8 mouse cellular contexts compared by ENCODE assay signal in the genomic region with DNA sequence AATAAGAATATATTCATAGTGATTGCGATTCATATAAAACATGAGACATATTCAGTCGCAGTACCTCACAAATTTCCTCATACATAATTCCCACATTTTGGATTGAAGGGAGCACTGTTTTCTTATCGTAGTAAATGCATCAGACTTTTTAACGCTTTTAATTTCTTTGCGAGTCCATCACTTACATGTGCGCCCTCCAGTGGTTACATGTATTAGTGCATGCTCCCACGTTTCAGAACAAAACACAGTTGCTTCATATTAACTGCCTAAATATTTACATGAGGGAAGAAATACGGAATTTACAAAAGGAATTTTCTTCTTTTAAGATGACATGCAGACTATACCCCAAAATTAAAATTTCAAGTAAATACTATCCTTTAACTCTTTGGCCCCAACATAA. TPM values are rescaled to one million over a fixed set of nuclear protein-coding genes. Genes with fewer than 3 reads are reported as not detected.
DNase-seq lines count a peak whose midpoint lies in the region; ATAC-seq and TF ChIP-seq lines count a peak whose summit lies in the region.

No protein-coding gene starts in this region.

- intact Hi-C loops in left cerebral cortex, postnatal 10 days (cut with DNase I) = no loop called here

- H3K4me2 ChIP-seq in hindbrain, embryonic 15.5 days = 0 out of 2 replicates have a peak overlapping the region, but pooled peaks have one; percentile 24

- no peaks in the 10 kb centered on the region for H3K9me3 ChIP-seq in MEL (replicated peaks; ENCODE audit: insufficient read depth, low read length)
- no peaks in the 10 kb centered on the region for H3K9me3 ChIP-seq in hindbrain, embryonic 15.5 days

- DNase-seq in cerebellum, postnatal 36 days = peak; percentile 16 to 20
- no peak for DNase-seq in cerebellum, adult 9-11 months
- peak; percentile 5 to 18 for DNase-seq in left cerebral cortex, postnatal 10 days (ENCODE audit: extremely low spot score in 1 of 2, low spot score in 2 of 2)
- no peak for DNase-seq in left cerebral cortex, adult 8-10 months (ENCODE audit: low spot score in 2 of 2)
- DNase-seq in MEL (ENCODE audit: low read depth, low spot score) = peak; percentile 51
- no peak for DNase-seq in Muller cell, postnatal 12 days (ENCODE audit: inconsistent ontology term)
- DNase-seq in ovary, postnatal 14 days (ENCODE audit: low spot score) = no peak

- H3K27me3 ChIP-seq in MEL (ENCODE audit: control insufficient read depth in 1 of 2, insufficient read depth in 2 of 2, low read length in 2 of 2) = no peaks in the 10 kb centered on the region
- H3K27me3 ChIP-seq in hindbrain, embryonic 15.5 days = no peaks in the 10 kb centered on the region

- no peak overlapping the region for H3K27ac ChIP-seq in MEL (ENCODE audit: control insufficient read depth, low read depth, low read length)
- no peak overlapping the region for H3K27ac ChIP-seq in hindbrain, embryonic 15.5 days (replicated peaks)

- TF ChIP-seq RAD21 in MEL (IDR thresholded peaks at IDR 0.05; ENCODE audit: low read depth, low read length) = no peak

- TF ChIP-seq POLR2A in MEL (IDR thresholded peaks at IDR 0.05; ENCODE audit: control insufficient read depth in 1 of 2, insufficient read depth in 1 of 2, low read depth in 1 of 2, low read length in 2 of 2, poor library complexity in 1 of 2) = no peak

- TF ChIP-seq CTCF in MEL (IDR thresholded peaks at IDR 0.05 in 2 of 3, conservative IDR thresholded peaks at IDR 0.05 in 1 of 3; ENCODE audit: control insufficient read depth in 1 of 3, insufficient read depth in 1 of 3, low read depth in 2 of 3, low read length in 3 of 3, poor library complexity in 1 of 3, severe bottlenecking in 1 of 3) = peak; percentile 31 to 56 (median 53)

- H3K4me1 ChIP-seq in MEL (ENCODE audit: control insufficient read depth in 1 of 2, insufficient read depth in 2 of 2, low read length in 2 of 2) = no peaks in the 10 kb centered on the region
- no peaks in the 10 kb centered on the region for H3K4me1 ChIP-seq in hindbrain, embryonic 15.5 days (replicated peaks)

- H3K4me3 ChIP-seq in MEL (ENCODE audit: control insufficient read depth in 1 of 2, insufficient read depth in 1 of 2, low read depth in 2 of 2, low read length in 2 of 2) = no peak overlapping the region
- H3K4me3 ChIP-seq in hindbrain, embryonic 15.5 days = no peak overlapping the region

- no peaks in the 10 kb centered on the region for H3K36me3 ChIP-seq in MEL (ENCODE audit: control insufficient read depth in 1 of 2, insufficient read depth in 2 of 2, low read length in 2 of 2)
- no peaks in the 10 kb centered on the region for H3K36me3 ChIP-seq in hindbrain, embryonic 15.5 days

- no peak overlapping the region for H3K9ac ChIP-seq in MEL (ENCODE audit: control insufficient read depth, low read depth, low read length, poor library complexity, severe bottlenecking)
- H3K9ac ChIP-seq in hindbrain, embryonic 15.5 days = no peak overlapping the region

- 20% methylated on average over 8 of the region's 8 CpGs for WGBS in hindbrain, embryonic 15.5 days

- no peak for ATAC-seq in hindbrain, embryonic 15.5 days (ENCODE audit: low FRiP score, low read depth)

- no peaks in the 10 kb centered on the region for H3K79me2 ChIP-seq in MEL (ENCODE audit: control insufficient read depth, insufficient read depth, low read length, poor library complexity)

- no peak for TF ChIP-seq EP300 in MEL (IDR thresholded peaks at IDR 0.05; ENCODE audit: low read depth in 1 of 2, low read length in 2 of 2)

TF ChIP-seq in MEL, 35 proteins besides CTCF, POLR2A, EP300 and RAD21:
- TF ChIP-seq MYC (IDR thresholded peaks at IDR 0.05; ENCODE audit: low read depth, low read length) (no peak), SMC3 (IDR thresholded peaks at IDR 0.05; ENCODE audit: low read depth, low read length) (peak; percentile 17; the same call in 1 of the 2 replicates)

RNA-seq across cellular contexts. Expression of gene Mkrn3, which starts 8.4 kb away (rescaled TPM):
- total RNA-seq in left cerebral cortex, postnatal 10 days (2021) = 10 to 100 TPM; 17.5 to 20.7 TPM
- total RNA-seq in left cerebral cortex, adult 8-10 months (2022) = under 1 TPM; 0.36 to 0.98 (median 0.55) TPM
- not detected in 2 replicates for total RNA-seq in MEL (2012; rRNA removed)
- not detected for polyA plus RNA-seq in MEL (2012; ENCODE audit: insufficient read depth in 1 of 2, insufficient read length in 2 of 2, low read depth in 1 of 2, low replicate concordance in 2 of 2, missing spikeins in 1 of 2)
- 20.9 and 22.4 TPM in 2 replicates for polyA plus RNA-seq in hindbrain, embryonic 15.5 days (2015; fragmentation: Nextera tagmentation; extraction: Ambion mirVana)

RNA-seq across cellular contexts. Expression of gene Peg12, which starts 36.0 kb away (rescaled TPM):
- total RNA-seq in left cerebral cortex, postnatal 10 days (2021) = 1 to 10 TPM; 1.2 TPM
- under 1 TPM in 3 of 4 experiments, not detected in 1; 0.27 to 0.46 (median 0.37) TPM for total RNA-seq in left cerebral cortex, adult 8-10 months (2022)
- total RNA-seq in MEL (2012; rRNA removed) = not detected in 2 replicates
- not detected for polyA plus RNA-seq in MEL (2012; ENCODE audit: insufficient read depth in 1 of 2, insufficient read length in 2 of 2, low read depth in 1 of 2, low replicate concordance in 2 of 2, missing spikeins in 1 of 2)
- 10.0 and 12.5 TPM in 2 replicates for polyA plus RNA-seq in hindbrain, embryonic 15.5 days (2015; fragmentation: Nextera tagmentation; extraction: Ambion mirVana)

RNA-seq across cellular contexts. Expression of gene Magel2, which starts 51.5 kb away (rescaled TPM):
- total RNA-seq in left cerebral cortex, postnatal 10 days (2021) = 1 to 10 TPM; 6.3 to 6.8 TPM
- total RNA-seq in left cerebral cortex, adult 8-10 months (2022) = 1 to 10 TPM; 1.5 to 3.2 (median 2.4) TPM
- total RNA-seq in MEL (2012; rRNA removed) = not detected in 2 replicates
- polyA plus RNA-seq in MEL (2012; ENCODE audit: insufficient read depth in 1 of 2, insufficient read length in 2 of 2, low read depth in 1 of 2, low replicate concordance in 2 of 2, missing spikeins in 1 of 2) = not detected
- polyA plus RNA-seq in hindbrain, embryonic 15.5 days (2015; fragmentation: Nextera tagmentation; extraction: Ambion mirVana) = 12.9 and 17.4 TPM in 2 replicates

Comparison
In these comparisons a context has a peak if more than half of its experiments do, and no peak if none do; other contexts are left out.
1. DNase-seq: peak in cerebellum, postnatal 36 days (2 of 2), left cerebral cortex, postnatal 10 days (2 of 2) and MEL (single experiment); none in cerebellum, adult 9-11 months (single experiment), left cerebral cortex, adult 8-10 months (0 of 2), Muller cell, postnatal 12 days (single experiment) and ovary, postnatal 14 days (single experiment).
2. RNA of gene Mkrn3, which starts 8.4 kb away (total RNA-seq): 17.5 to 20.7 TPM in left cerebral cortex, postnatal 10 days; 0.36 to 0.98 TPM in left cerebral cortex, adult 8-10 months and not detected in MEL; every median in the first group is over 4 times any median in the second.